Mouse (Mus musculus): ENCODE measurements around the gene Galnt10.

The Galnt10 gene

GRCm38 (mm10) chr11:57644245-57645017 is 811 bp upstream of the Galnt10 start:
- peak; percentile 82 for DNase-seq

- no peak for DNase-seq
These were observed 605 bp downstream of the Galnt10 start for GRCm38 (mm10) chr11:57645847-57646246.

- DNase-seq, result no peak
These were observed 1.2 kb downstream of the Galnt10 start for GRCm38 (mm10) chr11:57646416-57646815.

- DNase-seq, result no peak
These were observed 1.7 kb downstream of the Galnt10 start for GRCm38 (mm10) chr11:57646940-57647339.

GRCm38 (mm10) chr11:57647446-57647845 is 2.2 kb downstream of the Galnt10 start:
- DNase-seq, result no peak

- DNase-seq, result no peak
These were observed 3.1 kb downstream of the Galnt10 start for GRCm38 (mm10) chr11:57648196-57648800.

- DNase-seq, result no peak
These were observed 4.0 kb downstream of the Galnt10 start for GRCm38 (mm10) chr11:57649269-57649668.

- DNase-seq, result no peak
These were observed 4.4 kb downstream of the Galnt10 start for GRCm38 (mm10) chr11:57649671-57650070.

- no peak for DNase-seq
These were observed 5.6 kb downstream of the Galnt10 start for GRCm38 (mm10) chr11:57650867-57651266.

GRCm38 (mm10) chr11:57651281-57651810 is 6.1 kb downstream of the Galnt10 start:
- peak; percentile 81 for DNase-seq

- no peak for DNase-seq
These were observed 7.1 kb downstream of the Galnt10 start for GRCm38 (mm10) chr11:57652206-57652922.

- no peak for DNase-seq
These were observed 7.8 kb downstream of the Galnt10 start for GRCm38 (mm10) chr11:57652923-57653660.

- DNase-seq, result no peak
These were observed 8.6 kb downstream of the Galnt10 start for GRCm38 (mm10) chr11:57653796-57654195.

GRCm38 (mm10) chr11:57654386-57654785 is 9.1 kb downstream of the Galnt10 start:
- DNase-seq, result no peak

GRCm38 (mm10) chr11:57654977-57655397 is 9.7 kb downstream of the Galnt10 start:
- DNase-seq, result no peak

- DNase-seq, result no peak
These were observed 10.6 kb downstream of the Galnt10 start for GRCm38 (mm10) chr11:57655669-57656325.

GRCm38 (mm10) chr11:57656602-57657275 is 11.5 kb downstream of the Galnt10 start:
- DNase-seq, result no peak

- DNase-seq, result no peak
These were observed 12.3 kb downstream of the Galnt10 start for GRCm38 (mm10) chr11:57657370-57658072.

- no peak for DNase-seq
These were observed 13.0 kb downstream of the Galnt10 start for GRCm38 (mm10) chr11:57658214-57658613.

GRCm38 (mm10) chr11:57658751-57659150 is 13.5 kb downstream of the Galnt10 start:
- no peak for DNase-seq

GRCm38 (mm10) chr11:57660156-57660555 is 14.9 kb downstream of the Galnt10 start:
- DNase-seq, result no peak

Data from layer of hippocampus, adult 9-11 months (tissue).